Mouse (Mus musculus): ENCODE data around the gene Farp1.
A peak's percentile ranks its signal among the peaks of the same experiment; 100 is the strongest.
"Not testable (repeated sequence)": the region's sequence is repeated elsewhere in the genome, so short reads cannot be mapped to it uniquely, and the experiment has no call there.

The Farp1 gene

DNA sequence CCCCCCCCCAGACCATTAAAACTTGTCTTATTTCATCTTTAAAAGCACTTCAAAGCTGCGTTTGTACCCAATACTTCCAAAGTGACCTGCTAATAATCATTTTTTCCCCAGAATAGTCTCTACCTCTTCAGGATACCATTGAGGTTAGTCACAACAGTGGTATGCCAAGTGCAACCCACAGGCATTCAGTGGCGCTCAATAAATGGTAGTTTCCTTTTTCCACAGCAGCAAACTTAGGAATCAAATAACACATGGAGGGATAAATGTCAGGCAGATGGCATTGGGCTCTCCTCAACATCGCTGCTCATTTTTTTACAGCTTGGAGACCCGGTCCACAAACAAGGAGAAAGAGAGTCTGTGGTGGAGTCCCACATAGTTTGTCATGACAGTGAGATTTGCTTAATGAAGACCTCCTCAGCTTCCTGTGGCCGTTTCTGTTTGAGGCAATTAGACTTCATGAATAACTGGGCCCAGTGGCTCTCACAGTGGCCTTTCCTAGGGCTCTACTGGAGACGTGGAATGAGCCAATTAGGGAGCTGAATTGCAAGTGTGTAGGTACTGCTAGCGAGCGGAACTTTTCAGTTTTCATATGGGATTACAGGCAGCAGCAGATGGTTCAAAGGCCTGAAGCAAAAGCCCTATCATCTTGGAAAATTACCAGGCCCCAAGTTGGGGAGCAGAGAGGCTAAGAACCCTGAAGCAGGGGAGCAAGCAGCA lies 148.6 kb downstream of the Farp1 start:
- DNase-seq (ENCODE audit: low spot score in 2 of 2), result no peak

DNA sequence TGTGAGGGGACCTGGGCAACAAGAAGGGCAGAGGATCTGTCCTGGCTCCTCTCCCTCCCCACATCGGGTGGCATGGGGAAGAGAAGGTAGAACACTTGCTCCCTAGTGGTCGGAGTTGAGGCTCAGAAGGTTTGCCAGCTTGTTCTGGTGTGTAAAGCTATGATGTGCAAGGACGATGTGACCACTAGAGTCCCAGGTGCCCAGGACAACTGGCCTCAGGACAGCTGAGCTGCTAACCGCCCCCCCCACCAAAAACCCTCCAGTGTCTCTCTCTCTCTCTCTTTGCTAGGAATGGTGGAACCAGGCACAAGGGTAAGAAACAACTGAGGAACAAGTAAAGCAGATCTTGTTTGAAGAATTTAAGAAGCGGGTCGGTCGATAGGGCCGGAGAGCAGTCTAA lies 149.4 kb downstream of the Farp1 start:
- DNase-seq (ENCODE audit: low spot score in 2 of 2), result no peak

DNA sequence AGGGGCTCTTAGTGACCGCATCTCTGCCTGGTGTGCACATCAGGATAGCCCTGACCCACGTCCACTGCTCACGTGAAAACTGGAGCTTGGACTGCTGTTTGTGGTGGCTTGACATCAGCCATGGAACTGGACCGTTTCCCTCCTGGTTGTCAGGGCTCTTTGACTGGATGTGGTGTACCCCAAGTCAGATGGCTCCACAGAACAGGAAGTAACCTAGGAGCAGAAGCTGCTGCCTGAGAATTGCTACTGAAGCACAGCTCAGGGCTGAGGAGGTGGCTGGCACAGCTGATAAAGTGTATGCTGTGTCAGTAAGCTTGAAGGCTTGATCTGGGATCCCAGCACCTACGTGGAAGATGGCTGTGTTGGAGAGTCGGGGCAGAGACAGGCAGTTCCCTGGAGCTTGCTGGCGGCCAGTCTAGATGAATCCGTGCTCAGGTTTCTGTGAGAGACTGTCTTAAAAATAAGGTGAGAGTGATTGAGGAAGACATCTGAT lies 151.4 kb downstream of the Farp1 start:
- no peak for DNase-seq (ENCODE audit: low spot score in 2 of 2)

DNA sequence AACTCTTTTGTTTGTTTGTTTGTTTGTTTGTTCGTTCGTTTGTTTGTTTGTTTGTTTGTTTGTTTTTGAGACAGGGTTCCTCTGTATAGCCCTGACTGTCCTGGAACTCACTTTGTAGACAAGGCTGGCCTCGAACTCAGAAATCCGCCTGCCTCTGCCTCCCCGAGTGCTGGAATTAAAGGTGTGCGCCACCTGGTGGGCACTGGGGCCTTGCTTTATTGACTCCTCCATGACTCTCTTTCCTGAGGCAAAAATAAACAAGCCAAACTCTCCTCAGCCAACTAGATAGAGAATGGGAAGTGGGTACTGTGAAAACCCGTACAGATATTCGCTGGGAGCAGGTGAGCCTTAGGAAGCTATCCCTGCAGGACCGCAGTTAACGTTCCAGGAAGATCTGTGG lies 154.8 kb downstream of the Farp1 start:
- not testable (repeated sequence) for DNase-seq (ENCODE audit: low spot score in 2 of 2)

DNA sequence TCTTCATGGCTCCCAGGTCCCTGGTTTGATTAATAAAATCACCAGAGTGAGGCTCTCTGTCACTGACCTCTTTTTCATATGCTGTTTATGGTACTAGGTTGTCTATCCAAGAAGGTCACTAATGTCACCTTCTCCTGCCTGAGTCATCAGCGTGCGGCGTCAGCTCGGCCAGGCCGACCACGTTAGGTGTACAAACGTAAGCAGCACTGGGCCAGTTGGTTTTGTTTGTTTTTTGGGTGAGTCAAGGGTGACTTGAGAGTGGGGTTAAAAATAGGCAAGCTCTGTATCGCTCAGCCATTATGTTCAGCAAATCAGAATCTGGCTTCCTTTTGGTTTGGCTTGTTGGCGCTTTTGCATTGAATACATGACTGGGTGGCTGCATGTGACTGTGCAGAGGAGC lies 155.4 kb downstream of the Farp1 start:
- peak in 1 of 2 experiments; percentile 72 for DNase-seq (ENCODE audit: low spot score in 2 of 2)

DNA sequence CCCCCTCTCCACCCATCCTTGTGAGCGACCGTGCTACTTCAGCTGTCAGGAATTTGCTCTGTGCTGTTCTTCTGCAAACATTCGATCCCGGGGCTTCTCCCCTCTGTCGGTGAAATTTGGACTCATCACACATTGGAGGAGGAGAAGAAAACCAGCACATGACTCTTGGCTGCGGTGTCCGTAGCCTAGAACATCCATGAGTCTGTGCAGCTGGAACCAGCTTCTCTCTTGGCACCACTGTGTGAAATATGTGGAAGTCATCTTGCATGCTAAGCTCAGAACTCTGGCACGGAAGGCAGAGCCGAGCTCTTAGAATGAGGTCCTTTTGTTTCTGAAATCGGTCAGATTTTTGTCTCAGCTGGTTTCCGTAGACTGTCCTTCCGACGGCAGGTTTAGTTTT lies 156.7 kb downstream of the Farp1 start:
- DNase-seq (ENCODE audit: low spot score in 2 of 2), result no peak

DNA sequence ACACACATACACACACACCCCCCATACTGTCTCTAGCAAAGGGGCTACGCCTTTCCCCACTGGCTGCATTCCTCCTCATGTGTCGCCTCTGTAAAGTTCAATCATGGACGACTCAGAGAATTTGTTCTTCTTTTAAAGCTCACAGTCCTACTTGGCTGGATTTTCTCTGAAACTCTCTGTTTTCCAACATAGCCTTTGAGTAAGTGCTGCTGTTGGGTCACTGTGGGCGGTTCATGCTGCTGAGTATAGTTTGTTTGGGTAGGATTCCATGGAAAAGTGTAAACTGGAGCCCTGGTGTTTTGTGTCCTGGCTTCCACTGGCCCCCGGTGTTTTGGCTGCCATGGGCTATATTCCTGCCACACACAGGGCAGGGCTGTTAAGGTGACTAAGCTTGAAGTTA lies 157.4 kb downstream of the Farp1 start:
- no peak for DNase-seq (ENCODE audit: low spot score in 2 of 2)

DNA sequence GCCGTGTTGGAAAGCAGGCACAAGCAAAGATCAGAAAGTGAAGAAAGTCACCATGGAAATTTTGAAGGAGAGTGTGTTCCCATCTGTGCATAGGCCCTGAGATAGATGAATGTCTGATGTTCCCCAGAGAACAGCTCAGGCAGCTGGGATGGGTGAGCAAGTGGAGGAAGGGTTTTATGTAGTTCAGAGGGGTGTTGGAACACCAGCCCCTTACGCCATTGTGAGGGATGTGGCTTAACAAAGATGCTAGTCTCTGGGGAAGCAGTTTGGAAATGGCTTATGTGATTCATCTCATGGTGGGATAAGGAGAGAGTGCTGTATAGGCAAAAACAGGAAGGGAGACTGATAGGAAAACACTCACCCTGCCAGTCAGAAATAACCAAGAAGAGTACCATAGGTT lies 159.0 kb downstream of the Farp1 start:
- DNase-seq (ENCODE audit: low spot score in 2 of 2), result no peak

DNA sequence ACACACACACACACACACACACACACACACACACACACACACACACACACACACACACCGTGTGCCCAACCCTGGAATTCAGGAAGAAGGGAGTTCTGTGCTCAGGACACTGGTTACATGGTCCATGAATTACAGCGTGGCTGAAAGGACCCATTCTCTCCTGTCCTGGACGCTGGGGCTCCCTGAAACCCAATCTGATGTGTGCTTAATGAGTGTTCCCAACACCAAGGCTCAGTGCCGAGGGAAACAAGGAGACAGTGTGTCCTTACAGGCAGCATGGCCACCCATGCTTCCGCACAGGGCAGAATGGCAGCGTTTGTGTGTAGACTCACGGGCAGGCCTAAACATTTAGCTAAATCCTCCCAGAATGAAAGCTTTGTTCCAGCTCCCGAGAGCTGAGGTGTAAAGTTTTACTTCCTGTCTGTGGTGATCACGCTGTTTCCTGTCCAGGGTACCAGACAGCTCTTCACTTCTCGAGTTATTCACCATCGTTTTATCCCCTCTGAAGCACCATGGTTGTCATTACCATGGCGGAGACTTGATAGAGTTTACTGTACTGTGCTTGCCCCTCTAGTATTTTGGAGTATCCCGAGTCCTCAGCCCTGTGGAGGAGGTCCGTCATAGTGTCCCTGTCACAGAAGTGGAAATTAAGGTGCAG lies 164.0 kb downstream of the Farp1 start:
- no peak for DNase-seq (ENCODE audit: low spot score in 2 of 2)

DNA sequence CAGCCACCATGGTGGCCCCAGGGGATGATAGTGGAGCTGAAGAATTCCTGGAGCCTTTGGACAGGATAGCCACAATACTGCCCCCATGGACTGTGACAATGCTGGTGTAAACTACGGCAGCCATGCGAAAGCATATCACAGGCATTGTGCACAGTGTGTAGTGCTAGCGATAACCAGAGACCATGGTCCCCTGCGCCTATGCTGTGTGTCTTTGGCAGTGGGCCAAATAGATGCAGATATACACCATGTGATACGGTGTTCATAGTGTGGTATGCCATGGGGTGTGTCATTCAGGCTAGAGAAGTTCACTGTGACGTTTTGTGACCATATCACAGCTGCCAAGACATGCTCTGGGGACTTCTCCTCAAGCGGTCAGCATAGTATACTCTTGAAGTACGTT lies 164.8 kb downstream of the Farp1 start:
- DNase-seq (ENCODE audit: low spot score in 2 of 2), result no peak

DNA sequence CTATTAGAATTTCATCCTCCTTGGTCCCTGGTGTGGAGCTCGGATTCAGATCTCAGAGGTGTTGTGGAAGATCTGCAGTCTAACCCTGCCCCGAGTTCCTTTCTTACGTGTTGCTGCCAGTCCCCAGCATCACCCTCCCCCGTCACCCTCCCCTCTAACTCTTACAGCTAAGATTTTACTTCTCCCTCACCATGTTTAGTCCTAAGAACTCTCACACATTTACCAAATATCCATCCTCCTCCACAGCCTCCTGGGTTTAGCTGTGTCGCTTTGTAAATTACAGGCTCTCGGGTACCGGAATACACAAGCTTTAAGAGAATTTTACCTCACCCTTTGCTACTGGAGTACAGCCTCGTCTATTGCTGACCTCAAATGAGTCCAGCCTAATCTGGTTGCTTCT lies 165.4 kb downstream of the Farp1 start:
- no peak for DNase-seq (ENCODE audit: low spot score in 2 of 2)

DNA sequence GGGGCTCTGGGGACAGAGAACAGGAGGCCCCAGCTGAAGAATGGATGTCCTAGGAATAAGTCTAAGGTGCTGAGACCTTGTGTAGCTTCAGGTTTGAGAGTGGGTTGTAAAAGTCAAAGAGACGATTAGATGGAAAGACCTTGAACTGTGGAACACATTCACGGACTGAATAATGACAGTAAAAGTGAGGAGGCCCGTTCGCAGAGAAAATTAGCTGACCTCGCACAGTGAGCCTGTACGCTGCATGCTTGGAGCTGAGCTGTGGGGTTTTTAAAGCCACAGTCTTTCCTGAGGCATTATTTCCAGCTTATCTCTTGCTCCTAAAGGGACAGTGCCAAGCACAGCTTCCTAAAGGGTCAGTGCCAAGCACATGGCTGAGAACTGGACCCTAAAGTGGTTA lies 166.2 kb downstream of the Farp1 start:
- no peak for DNase-seq (ENCODE audit: low spot score in 2 of 2)

DNA sequence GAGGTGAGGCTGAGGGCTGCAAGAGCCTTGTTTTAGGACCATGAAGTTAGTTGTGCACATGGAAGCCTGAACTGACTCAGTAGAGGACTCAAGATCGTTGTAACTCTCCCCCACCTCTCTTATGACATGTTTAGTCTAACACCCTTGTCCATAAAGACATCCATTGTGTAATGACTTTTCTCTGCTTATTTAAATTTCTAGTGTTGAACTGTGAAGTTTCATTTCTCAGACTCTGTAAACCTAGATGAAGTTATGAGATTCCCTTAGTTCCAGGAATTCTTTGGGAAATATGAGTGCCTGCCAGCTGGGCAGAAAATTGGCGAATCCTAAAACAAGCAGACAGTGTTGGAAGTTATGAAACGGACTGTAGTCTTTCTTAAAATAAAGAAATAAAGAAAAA lies 170.5 kb downstream of the Farp1 start:
- DNase-seq (ENCODE audit: low spot score in 2 of 2), result no peak

DNA sequence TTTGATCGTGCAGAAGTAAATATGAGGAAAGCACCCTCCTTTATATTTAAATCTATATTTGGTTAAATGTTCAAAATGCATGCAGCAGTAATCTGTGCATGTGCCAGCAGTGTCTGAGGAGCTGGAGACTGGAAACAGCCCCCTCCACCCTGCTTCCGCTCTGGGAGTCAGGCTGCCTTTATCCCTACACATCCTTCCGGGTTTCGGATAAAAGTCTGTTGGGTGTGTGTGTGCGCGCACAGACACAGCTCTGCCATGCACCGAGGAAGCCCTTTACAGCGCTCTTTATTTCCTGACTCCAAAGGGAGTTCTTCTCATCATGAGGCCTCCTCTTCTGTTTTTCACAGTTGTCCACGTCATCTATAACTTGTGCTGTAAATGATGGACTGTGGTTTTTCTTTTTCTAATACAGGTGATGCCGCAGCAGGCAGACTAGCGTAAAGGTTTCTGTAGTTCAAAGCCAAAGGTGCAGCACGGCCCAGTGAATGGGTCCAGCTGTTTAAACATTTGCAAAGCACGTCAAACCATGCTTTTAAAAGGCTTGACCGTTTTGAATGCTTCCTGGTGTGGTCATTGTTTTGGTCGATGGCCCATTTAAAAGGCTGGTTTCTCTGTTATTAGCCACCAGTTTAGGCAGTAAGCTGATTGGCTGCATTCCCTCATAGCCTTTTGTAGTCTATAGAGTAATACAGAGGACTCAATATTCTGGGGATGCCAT lies 172.6 kb downstream of the Farp1 start:
- no peak for DNase-seq (ENCODE audit: low spot score in 2 of 2)

DNA sequence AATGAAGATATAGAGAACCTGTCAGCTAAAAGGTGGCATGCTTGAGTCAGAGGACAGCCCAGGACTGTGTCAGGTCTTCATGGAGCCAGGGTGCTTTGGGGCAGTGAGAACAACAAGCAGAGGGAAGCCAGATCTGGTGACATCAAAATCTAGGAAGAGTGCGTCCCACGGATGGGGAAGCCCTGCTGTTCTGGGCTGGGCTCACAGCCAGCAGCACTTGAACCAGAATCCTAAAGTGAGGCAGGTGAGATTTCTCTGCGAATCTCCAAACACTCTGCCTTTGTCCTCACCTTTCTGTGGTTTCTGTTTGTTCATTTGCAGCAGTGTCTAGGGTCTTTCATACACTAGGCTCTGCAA lies 173.1 kb downstream of the Farp1 start:
- no peak for DNase-seq (ENCODE audit: low spot score in 2 of 2)

DNA sequence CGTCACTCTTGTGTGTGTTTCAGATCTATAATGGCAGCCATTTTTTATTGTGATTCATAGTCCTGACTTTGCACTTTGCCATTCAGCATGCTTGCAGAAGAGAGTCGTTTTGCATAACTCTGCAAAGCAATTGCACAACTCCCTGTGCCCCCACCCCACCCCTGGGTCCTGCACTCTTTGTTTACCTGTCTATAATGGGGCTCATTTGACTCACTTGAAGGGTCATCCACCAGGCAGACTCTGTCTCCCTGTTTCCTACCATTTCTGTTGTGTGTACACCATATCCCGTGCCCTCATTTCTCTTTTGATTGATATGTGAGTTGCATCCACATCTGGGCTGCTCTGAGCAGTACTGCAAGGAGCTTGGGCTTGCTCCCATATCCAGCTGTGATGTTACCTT lies 175.3 kb downstream of the Farp1 start:
- no peak for DNase-seq (ENCODE audit: low spot score in 2 of 2)

DNA sequence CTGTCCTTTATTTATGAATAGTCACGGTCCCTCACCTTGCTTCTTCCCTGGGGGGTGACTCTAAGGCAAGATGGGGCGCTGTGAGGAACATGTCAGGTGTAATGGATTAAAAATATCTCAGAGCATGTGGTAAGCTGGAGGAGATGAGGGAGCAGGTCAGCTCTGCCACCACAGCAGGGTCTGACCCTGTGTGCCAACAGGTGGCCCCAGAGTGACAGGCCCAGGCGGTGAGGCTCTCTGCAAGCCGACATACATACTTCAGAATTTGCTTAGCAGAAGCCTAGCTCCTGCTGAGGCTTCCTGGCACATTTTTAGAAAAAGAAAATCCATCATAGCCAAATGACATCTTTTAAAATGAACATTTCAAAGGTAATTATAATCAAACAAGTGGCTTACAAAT lies 178.7 kb downstream of the Farp1 start:
- no peak for DNase-seq (ENCODE audit: low spot score in 2 of 2)

DNA sequence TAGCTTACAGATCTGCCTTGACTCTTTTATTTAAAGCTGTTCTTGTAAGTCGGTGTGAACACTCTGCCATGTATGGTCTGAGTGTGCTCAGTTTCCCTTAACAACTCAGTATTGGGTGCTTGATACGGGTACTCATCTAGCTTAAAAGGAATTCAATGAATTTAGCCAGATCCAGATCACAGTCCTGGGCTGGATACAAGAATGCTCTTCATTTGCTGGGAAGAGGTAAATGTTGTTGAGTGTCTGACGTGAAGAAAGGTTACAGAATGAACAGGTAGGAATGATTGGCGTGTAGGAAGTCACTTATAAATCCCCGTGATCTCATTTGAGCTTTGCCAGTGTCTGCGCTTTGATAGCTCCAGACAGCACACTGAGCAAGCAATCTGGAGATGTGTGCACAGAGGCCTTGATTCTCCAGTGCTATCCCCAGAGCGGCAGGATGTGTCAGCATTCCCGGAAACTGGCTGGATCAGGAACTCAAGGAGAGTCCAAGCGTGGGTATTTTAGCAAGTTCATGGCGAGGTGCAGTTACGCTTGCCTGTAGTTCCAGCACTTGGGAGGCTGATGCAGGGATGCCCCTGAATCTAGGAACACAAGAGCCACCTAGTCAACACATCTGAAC lies 179.7 kb downstream of the Farp1 start:
- DNase-seq (ENCODE audit: low spot score in 2 of 2), result no peak

DNA sequence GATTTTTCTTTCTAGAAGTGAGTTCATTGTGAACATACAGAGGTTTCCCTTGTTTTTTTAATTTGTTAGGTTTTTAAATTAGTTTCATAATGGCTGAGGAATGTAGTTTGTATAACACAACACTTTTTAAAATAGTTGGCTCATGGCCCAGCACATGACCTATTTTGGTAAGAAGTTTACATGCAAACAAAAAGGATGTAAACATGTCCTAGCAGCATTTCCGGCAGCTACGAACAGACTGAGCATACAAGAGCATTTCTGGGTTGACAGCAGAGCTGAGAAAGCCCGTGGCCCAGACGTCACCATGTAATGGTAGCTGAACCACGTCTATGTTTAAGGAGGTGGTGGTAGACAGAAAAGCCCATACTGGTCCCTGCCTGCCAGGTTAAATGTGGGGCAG lies 180.8 kb downstream of the Farp1 start:
- no peak for DNase-seq (ENCODE audit: low spot score in 2 of 2)

DNA sequence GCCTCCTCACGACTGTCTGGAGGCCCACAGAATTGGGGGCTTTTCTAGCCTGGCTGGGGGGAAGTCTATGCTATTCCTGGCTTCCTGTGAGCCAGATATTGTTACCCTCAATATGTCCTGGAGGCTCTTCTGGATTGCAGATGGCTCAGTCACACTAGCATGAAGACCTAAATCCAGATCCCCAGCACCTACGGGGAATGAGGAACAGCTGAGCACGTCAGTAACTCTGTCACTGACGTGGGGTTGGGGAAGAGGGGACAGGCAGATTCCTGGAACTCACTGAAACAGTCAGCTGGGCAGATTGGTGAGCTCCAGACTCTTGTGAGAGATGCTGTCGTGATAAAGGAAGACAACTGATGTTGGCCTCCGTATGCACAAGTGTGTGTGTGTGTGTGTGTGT lies 181.7 kb downstream of the Farp1 start:
- DNase-seq (ENCODE audit: low spot score in 2 of 2), result no peak

DNA sequence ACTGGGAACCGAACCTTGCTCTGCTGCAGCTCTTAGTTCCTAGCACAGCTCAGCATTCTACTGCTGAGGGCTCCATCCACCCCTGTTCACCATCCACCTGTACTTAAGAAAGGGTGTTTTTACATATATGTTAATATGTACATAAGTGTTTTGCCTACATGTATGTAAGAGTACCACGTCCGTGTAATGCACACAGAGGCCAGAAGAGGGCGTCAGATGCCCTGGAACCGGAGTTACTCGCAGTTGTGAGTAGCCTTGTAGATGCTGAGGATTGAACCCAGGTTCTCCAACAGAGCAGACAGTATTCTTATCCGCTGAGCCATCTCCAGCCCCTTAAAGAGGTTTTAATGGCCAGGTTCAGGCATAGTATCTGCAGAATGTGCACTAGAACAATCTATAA lies 183.6 kb downstream of the Farp1 start:
- DNase-seq (ENCODE audit: low spot score in 2 of 2), result no peak

DNA sequence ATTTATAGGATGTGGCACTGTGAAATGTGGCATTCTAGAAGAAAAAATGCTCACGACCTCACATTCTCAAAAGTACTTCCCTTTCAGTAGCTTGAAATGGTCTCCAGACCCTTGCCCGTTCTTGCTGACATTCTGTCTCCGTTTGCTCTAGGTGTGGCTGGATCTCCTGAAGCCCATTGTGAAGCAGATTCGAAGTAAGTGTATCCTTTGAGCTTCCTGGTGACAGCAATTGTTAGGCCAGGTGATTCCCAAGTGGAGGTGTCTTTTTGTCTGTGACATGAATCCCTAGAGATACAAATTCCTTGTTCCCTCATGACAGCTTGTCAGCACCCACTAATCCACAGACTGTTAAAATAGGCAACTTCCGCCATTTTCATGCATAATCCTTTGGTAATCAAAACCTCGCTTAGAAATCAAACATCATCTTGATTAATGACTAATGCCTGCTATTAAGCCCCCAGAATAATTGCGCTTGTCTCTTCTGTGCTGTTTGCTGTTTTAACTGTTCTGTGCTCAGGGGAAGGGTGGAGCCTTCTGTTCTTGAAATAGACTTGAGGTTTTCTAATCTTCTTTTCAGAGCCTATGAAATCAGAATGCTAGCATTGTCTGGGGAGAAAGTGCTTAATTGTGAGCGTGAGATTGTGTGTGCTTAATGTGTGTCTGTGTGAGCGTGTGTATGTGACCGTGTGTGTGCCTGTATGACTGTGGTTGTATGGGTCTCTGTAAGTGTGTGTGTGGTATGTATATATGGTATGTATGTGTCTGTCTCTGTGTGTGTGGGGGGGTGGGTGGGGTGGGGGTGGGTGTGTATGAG lies 184.4 kb downstream of the Farp1 start:
- no peak for DNase-seq (ENCODE audit: low spot score in 2 of 2)
